Mouse (Mus musculus): ENCODE measurements around the gene Celf1. TPM values are rescaled to one million over a fixed set of nuclear protein-coding genes. Genes with fewer than 3 reads are reported as not detected.

The Celf1 gene
- total RNA-seq, 2 experiments from 2014 or later = 39.5 to 54.5 TPM

DNA sequence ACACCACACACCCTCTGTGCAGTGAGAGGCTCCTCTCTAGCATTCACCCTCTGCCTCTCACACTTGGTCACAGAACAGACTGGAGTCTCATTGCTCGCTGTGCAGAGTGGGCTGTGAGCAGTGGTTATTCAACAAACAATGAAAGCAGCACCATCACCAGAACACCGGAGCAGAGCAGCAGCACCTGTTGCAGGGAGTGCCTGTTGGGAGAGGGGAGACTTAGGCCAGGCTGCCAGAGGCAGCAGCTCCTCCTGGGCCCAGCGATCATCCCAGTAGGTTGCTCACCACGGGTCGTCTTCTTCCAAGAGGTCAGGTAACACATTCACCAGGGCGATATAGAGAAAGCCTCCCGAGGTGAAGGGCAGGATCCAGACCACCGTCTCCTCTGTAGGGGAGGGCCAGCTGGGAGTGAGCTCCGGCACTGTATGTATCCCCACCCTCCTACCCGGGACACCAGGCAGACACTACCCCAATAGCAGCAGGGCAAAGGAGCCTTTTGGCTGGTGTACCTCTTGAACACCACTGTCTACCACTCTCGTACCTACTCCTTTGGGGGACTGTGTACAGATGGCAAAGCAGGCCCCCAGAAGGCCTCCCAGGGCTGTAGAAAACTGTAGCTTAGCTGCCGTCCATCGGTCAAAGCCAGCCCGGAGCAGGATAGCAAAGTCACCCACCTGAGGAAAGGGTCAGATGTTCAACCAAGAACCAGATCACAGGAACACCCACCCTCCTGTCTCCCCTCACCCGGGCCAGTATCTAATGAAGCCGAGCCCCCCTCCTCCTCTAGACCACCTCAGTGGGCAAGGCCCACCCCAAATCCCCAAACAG lies 122.8 kb downstream of the Celf1 start:
- no peak for DNase-seq

DNA sequence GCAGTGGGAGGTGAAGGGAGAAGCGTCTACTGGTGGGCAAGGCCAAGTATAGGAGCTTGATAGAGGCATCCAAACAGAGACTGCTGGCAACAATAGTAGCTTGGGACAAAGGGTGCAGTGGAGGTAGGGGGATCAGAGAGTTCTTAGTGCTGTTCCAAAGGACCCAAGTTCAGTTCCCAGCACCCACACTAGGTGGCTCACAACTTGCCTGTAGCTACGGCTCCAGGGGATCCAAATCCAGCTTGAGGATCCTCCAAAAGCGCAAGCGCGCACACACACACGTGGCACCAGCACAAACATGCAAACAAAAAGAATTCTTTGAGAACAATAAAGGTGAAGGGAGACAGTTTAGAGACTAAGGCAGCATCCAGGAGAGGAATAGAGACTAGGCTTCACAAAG lies 124.0 kb downstream of the Celf1 start:
- DNase-seq = no peak

DNA sequence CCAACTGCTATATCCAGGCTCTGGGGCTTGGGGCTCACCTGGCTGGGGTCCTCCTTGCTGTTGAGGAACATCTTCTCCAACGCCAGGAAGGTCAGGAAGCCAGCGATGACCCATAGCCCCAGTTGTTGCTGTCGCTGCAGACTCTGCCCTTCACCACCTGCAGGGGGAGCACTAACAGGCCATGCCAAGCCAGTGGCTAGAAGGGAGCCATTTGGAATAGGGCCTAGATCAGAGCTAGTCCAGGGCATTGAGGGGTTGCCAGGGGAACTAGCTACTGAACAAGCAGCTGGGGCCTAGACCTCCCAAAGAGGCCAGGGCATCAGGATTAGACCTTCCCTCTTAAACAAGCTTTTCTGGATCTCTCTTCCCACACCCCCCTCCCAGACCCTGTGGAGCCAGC lies 125.4 kb downstream of the Celf1 start:
- peak; percentile 57 for DNase-seq

DNA sequence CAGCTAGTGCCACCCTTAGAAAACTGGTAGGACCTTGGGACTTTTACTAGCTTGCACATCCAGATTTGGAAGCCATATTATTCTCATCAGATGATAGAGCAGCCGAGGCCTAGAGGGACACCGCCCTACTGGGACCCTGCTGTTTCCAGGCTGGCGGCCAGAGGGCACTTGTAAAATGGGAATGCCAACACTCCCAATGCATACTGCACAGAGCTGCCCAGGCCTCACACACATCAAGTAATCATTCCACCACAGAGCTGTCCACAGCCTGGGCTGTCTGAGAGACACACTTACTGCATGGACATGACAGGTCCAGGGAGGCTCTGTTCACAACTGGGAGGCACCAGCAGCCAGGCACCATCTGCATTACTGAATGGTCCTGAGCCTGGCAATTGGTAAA lies 126.3 kb downstream of the Celf1 start:
- DNase-seq = no peak

DNA sequence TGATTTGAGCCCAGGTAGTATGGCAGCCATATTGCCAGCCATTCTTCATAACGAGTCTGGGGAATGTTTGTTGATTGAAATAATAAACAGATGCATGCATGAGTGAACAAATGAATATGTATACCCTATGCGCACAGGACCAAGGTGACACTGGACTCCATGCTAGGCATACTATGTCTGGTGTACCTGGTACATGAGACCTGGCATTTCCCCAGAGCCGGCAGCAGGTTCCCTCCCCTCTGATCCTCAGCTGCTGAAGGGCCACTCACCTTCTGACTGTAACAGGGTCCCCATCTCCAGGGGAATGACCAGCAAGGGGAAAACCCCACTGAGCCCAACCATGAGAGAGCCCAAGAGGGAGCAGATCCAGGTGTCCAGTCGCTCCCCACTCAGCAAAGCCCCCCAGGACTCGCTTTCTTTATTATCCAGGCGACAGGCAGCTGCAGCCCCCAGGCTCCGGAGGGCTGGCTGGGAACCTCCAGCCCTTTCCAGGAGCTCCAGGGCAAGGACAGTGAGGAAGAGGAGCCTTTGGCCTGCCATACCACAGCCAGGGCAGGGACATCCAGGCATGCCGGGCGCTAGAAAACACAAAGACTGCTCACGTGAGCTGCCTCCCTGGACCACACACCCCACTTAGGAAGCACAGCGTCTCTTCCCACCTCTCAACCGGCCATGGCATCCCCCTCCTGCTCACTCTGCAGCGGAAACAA lies 128.1 kb downstream of the Celf1 start:
- no peak for DNase-seq

DNA sequence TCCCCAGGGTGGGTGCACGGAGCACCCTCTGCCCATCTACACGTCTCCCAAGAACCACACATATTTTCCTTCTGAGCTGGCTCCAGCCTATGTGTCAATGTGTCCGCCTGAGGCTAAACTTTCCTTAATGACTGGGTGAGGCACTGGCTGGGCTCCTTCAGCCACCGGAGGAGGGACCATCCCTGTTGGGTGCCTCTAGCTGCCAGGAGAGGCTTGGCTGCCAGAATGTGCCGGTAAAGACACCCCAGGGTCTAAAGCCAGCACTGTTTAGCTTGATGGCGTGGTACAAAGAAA lies 128.6 kb downstream of the Celf1 start:
- no peak for DNase-seq

Other genes with a start within 250 kb of the Celf1 start
- gene Fnbp4, start 195.0 kb upstream of the Celf1 start, total RNA-seq (2021) = 10 to 100 TPM; 16.3 to 16.8 TPM
- gene Agbl2, start 157.7 kb upstream of the Celf1 start, total RNA-seq (2021) = under 1 TPM; 0.35 to 0.38 TPM
- gene Mtch2, start 93.2 kb upstream of the Celf1 start, total RNA-seq (2021) = 100 to 1,000 TPM; 164 to 165 TPM
- 1 to 10 TPM; 3.2 to 4.3 TPM for gene C1qtnf4, start 54.5 kb upstream of the Celf1 start, total RNA-seq (2021)
- 10 to 100 TPM; 12.1 to 15.4 TPM for gene Kbtbd4, start 35.6 kb upstream of the Celf1 start, total RNA-seq (2021)
- 100 to 1,000 TPM; 455 to 488 TPM for gene Ndufs3, start 35.6 kb upstream of the Celf1 start, total RNA-seq (2021)
- gene Rapsn, start 95.2 kb downstream of the Celf1 start, total RNA-seq (2021) = 10 to 100 TPM; 23.1 to 26.0 TPM
- gene Psmc3, start 113.6 kb downstream of the Celf1 start, total RNA-seq (2021) = 100 to 1,000 TPM; 223 to 225 TPM
- gene Slc39a13, start 130.0 kb downstream of the Celf1 start, total RNA-seq (2021) = 10 to 100 TPM; 21.8 to 22.5 TPM
- 1 to 10 TPM in 1 of 2 experiments, under 1 TPM in 1; 0.95 to 1.6 TPM for gene Spi1, start 142.0 kb downstream of the Celf1 start, total RNA-seq (2021)
- not detected for gene Mybpc3, start 177.8 kb downstream of the Celf1 start, total RNA-seq (2021)
- gene Madd, start 243.5 kb downstream of the Celf1 start, total RNA-seq (2021) = 1 to 10 TPM; 3.6 to 3.9 TPM

All from gastrocnemius, postnatal 25 days (tissue).